Mouse (Mus musculus) retina, adult 2 months (tissue): Measurements from ENCODE around the gene Mvb12b.

ENCODE experiments used
- DNase-seq: peaks from one replicate; pipeline ENCODE4 v3.0.0-alpha.2; 2012; ENCODE audit warnings: low read depth, low spot score

Mvb12b gene

GRCm38 (mm10) chr2:33698898-33699297 is 188.8 kb downstream of the Mvb12b start:
- no peak for DNase-seq

- DNase-seq, result no peak
These were observed 191.3 kb downstream of the Mvb12b start for GRCm38 (mm10) chr2:33696428-33696827.

- no peak for DNase-seq
These were observed 193.8 kb downstream of the Mvb12b start for GRCm38 (mm10) chr2:33693931-33694330.

GRCm38 (mm10) chr2:33689880-33690462 is 197.8 kb downstream of the Mvb12b start:
- no peak for DNase-seq

- no peak for DNase-seq
These were observed 198.4 kb downstream of the Mvb12b start for GRCm38 (mm10) chr2:33689155-33689879.

- DNase-seq, result no peak
These were observed 204.2 kb downstream of the Mvb12b start for GRCm38 (mm10) chr2:33683594-33683993.

- DNase-seq, result no peak
These were observed 204.7 kb downstream of the Mvb12b start for GRCm38 (mm10) chr2:33683095-33683494.

GRCm38 (mm10) chr2:33682219-33682618 is 205.5 kb downstream of the Mvb12b start:
- DNase-seq, result peak; percentile 26
